Mouse (Mus musculus) embryonic facial prominence, embryonic 11.5 days (tissue): ENCODE data around the gene Stk11. TPM values are rescaled to one million over a fixed set of nuclear protein-coding genes. Genes with fewer than 3 reads are reported as not detected.
"Not testable (repeated sequence)": the region's sequence is repeated elsewhere in the genome, so short reads cannot be mapped to it uniquely, and the experiment has no call there.

Experiments
- ATAC-seq: fragments of 200-750 bp; cut with Nextera tagmentation; replicated peaks from 2 replicates; pipeline ENCODE4 v1.8.0; 2017; ENCODE audit warnings: low read depth; ENCODE audit not compliant: insufficient number of reproducible peaks, low FRiP score, low TSS enrichment
- DNase-seq: peaks from one replicate; pipeline ENCODE4 v3.0.0-alpha.2; 2015; ENCODE audit warnings: low spot score
- H3K27ac ChIP-seq: fragments of 300-500 bp; sonication (generic); replicated peaks from 2 replicates; pipeline ENCODE4 v1.5.1; 2014; ENCODE audit warnings: mild to moderate bottlenecking, low read depth, low read length, control low read depth
- H3K27me3 ChIP-seq: fragments of 300-500 bp; sonication (generic); 2 replicates; pipeline ENCODE4 v1.6.1; 2014; ENCODE audit warnings: mild to moderate bottlenecking, low read length, moderate library complexity, mixed read lengths; ENCODE audit not compliant: control insufficient read depth, insufficient read depth
- H3K36me3 ChIP-seq: fragments of 300-500 bp; sonication (generic); replicated peaks from 2 replicates; pipeline ENCODE4 v1.6.1; 2014; ENCODE audit warnings: low read depth, mild to moderate bottlenecking, low read length, moderate library complexity, mixed read lengths; ENCODE audit not compliant: control insufficient read depth, insufficient read depth
- H3K4me1 ChIP-seq: fragments of 300-500 bp; sonication (generic); 2 replicates; pipeline ENCODE4 v1.6.1; 2014; ENCODE audit warnings: low read length, mixed read lengths; ENCODE audit not compliant: control insufficient read depth, insufficient read depth
- H3K4me2 ChIP-seq: fragments of 300-500 bp; sonication (generic); 2 replicates; pipeline ENCODE4 v1.6.1; 2014; ENCODE audit warnings: low read depth, mild to moderate bottlenecking, control low read depth, low read length, moderate library complexity
- H3K4me3 ChIP-seq: fragments of 300-500 bp; sonication (generic); 2 replicates; pipeline ENCODE4 v1.5.1; 2014; ENCODE audit warnings: low read depth, low read length, control low read depth
- H3K9ac ChIP-seq: fragments of 300-500 bp; sonication (generic); replicated peaks from 2 replicates; pipeline ENCODE4 v1.6.1; 2014; ENCODE audit warnings: mild to moderate bottlenecking, control low read depth, low read length
- H3K9me3 ChIP-seq: fragments of 300-500 bp; sonication (generic); replicated peaks from 2 replicates; pipeline ENCODE4 v1.6.1; 2016; ENCODE audit warnings: mild to moderate bottlenecking, low read length, inconsistent platforms, mixed read lengths; ENCODE audit not compliant: control insufficient read depth
- WGBS: fragments of 180-500 bp; shearing (Covaris S2); extraction: QIAGEN DNeasy Blood & Tissue Kit; methylation state at CpG from one replicate; pipeline ENCODE4 v1.1.7; 2014; 5-methylcytosine and 5-hydroxymethylcytosine counted together
- polyA plus RNA-seq: library from polyadenylated mRNA; unstranded; fragments of >200 nt; fragmentation: Nextera tagmentation; extraction: Ambion mirVana; gene quantifications from 2 replicates; pipeline ENCODE4 v1.2.1, GENCODE M21; 2014

Gene Stk11
- polyA plus RNA-seq, 1 experiment from 2014 or later = 16.6 TPM

DNA sequence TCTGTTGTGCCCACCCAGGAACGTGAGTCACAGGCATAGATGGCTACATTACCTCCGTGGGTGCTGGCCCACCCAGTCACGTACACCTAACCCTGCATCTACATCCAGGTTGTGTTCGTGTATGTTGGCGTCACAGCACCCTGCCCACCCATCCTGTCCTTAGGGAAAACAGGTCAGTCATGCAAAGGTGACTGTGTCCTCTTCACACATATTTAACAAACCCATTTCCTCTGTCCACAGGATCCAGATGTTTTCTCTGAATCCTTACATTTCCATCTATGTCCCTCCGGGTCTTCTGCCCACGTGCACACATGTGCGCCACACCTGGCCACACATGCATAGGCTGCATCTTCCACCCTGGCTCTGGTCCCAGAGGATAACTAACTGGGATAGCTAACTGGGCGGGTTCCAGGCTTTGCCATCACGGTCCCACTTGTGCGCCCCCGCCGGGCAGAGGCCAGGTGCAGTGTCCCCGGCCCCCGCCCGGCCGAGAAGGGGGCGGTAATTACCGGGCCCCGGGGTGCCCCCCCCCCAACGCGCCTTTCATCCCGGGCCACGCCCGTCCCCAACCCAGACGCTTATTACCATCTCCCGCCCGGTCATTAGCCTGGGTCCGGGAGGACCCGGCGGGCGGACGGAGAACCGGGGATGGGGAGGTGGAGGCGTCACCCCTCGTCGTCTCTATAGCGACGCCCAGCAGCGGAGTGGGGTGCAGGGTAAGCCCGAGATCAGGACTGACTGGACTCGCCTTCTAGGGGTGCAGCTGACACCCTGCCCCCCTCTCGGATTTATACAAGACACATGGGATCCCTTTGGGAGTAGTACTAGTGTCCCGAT is 48.8 kb downstream of the Stk11 start:
- Histone ChIP-seq H3K4me2 (peak overlapping the region; percentile 87), H3K9ac (peak overlapping the region; percentile 42), H3K9me3 (no peaks in the 10 kb centered on the region), H3K36me3 (no peaks in the 10 kb centered on the region), H3K27me3 (no peaks in the 10 kb centered on the region), H3K4me1 (peaks cover 19% of the 10 kb centered on the region), H3K27ac (no peak overlapping the region; the same call in 1 of the 2 replicates), H3K4me3 (peak overlapping the region; percentile 32)
- ATAC-seq = no peak; the same call in 1 of the 2 replicates
- 10% methylated on average over 40 of the region's 44 CpGs for WGBS
- no peak for DNase-seq

DNA sequence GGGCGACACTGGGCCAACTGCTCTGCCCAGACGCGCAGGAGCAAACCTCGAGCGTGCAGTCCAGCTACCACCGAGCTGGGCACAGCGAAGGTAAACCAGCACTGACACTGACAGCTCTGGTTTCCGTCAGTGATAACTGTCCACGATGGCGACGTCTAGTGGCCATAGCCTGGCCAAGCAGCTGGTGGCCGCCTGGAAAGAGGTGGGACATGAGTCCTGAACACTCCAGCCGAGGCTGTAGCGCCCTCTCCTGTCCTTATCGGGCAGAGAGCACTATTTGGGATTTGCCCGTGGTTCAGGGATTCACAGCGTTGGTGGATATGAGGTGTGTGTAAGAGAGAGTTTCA is 49.4 kb downstream of the Stk11 start:
- WGBS = under 1% methylated on average over 17 of the region's 17 CpGs
- no peak overlapping the region; the same call in 1 of the 2 replicates for H3K27ac ChIP-seq
- no peak overlapping the region; the same call in 1 of the 2 replicates for H3K9ac ChIP-seq
- no peaks in the 10 kb centered on the region for H3K9me3 ChIP-seq
- peak overlapping the region; percentile 32 for H3K4me3 ChIP-seq
- H3K36me3 ChIP-seq = no peaks in the 10 kb centered on the region
- peak; percentile 97 for DNase-seq
- H3K4me2 ChIP-seq = peak overlapping the region; percentile 87
- peak; percentile 16 for ATAC-seq
- no peaks in the 10 kb centered on the region for H3K27me3 ChIP-seq
- H3K4me1 ChIP-seq = peaks cover 19% of the 10 kb centered on the region

DNA sequence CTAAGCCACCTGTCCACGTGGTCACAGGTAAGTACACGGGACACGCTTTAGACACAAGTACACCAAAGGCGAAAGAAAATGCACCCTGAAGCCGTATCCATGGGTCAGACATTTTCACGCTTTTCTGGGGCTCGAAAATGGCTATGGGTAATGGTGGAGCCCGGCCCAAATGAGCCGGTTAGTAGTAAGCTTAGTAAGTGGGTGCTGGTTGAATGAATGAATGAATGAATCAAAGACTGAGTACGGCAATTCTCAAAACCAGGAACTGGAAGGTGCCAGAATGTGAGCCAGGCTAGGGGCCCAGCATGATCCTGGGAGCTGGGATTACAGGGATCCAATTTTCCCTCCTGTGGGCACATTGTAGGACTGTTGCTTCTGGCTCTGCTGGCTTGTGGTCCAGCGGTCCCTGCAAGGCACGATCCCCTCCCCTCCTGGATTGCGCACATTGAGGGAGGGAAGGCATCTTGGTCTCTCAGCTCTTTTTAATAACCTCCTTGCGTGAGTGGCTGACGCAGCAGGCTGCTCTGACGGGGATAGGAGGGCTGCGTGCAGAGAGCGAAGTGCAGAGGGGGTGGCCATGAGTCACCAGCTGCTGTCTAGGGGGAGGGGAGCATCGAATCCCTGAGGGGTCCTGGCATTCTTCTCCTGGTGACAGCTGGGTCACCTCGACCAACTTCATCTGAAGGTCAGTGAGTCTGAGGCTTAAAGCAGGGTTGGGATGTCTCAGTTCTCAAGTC is 50.0 kb downstream of the Stk11 start, which contains the start of gene Cirbp:
Gene Cirbp, plus strand, starts transcription at position 594 of the 737 bp plus-strand sequence.
- peaks cover 19% of the 10 kb centered on the region for H3K4me1 ChIP-seq
- H3K27me3 ChIP-seq = no peaks in the 10 kb centered on the region
- H3K4me3 ChIP-seq = peak within 1 kb of the TSS; percentile 32
- peak within 1 kb of the TSS; percentile 87 for H3K4me2 ChIP-seq
- peak; percentile 33 for DNase-seq
- peak within 1 kb of the TSS; percentile 99; the same call in 1 of the 2 replicates for H3K27ac ChIP-seq
- H3K36me3 ChIP-seq = peaks cover 3% of the 10 kb centered on the region
- WGBS = 13% methylated on average over 20 of the region's 20 CpGs
- no peaks in the 10 kb centered on the region for H3K9me3 ChIP-seq
- ATAC-seq = no peak
- H3K9ac ChIP-seq = peak within 1 kb of the TSS; percentile 32; the same call in 1 of the 2 replicates

DNA sequence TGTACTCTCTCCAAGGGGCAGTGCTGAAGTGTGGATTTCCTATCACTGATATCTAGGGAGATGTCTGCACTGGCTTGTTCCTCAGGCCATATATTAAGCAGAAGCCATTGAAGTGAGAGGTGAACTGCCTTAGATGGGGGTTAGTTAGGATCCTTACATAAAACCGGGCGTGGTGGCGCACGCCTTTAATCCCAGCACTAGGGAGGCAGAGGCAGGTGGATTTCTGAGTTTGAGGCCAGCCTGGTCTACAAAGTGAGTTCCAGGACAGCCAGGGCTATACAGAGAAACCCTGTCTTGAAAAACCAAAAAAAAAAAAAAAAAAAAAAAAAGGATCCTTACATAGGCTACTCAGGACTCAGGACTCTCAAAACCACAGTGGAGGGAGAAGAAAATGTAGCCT is 50.5 kb downstream of the Stk11 start:
- 0 out of 2 replicates have a peak overlapping the region, but pooled peaks have one; percentile 7 for H3K4me2 ChIP-seq
- not testable (repeated sequence) for H3K9ac ChIP-seq

DNA sequence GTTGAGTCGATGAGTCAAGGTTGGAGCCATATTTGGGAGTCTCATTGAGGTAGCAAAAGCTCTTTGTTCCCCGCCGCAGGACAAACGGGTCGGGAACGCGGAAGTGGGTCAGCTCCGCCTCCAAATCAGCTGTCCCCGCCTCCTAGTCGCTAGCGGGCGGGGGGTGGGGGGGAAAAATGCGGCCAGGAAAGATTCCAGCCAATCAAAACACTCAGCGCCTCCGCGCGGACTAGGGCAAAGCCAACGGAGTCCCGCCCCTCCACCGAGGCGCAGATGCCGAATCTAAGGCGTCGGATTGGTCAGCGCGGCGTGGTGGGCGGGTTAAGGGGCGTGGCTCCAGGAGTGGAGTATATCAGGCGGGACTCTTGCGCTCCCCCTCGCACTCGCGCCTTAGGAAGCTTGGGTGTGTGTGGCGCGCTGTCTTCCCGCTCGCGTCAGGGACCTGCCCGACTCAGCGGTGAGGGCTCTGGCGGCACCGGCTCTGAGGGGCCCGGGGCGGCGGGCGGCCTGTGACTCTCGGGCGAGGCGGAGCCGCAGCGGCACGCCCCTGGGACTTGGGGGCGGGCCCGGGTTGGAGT is 51.9 kb downstream of the Stk11 start:
- no peaks in the 10 kb centered on the region for H3K9me3 ChIP-seq
- ATAC-seq = peak; percentile 81
- peaks cover 10% of the 10 kb centered on the region for H3K4me1 ChIP-seq
- peak overlapping the region; percentile 99 for H3K27ac ChIP-seq
- DNase-seq = peak; percentile 100
- H3K4me3 ChIP-seq = peak overlapping the region; percentile 91
- H3K4me2 ChIP-seq = peak overlapping the region; percentile 60
- peak overlapping the region; percentile 99 for H3K9ac ChIP-seq
- WGBS = under 1% methylated on average over 52 of the region's 55 CpGs
- H3K27me3 ChIP-seq = no peaks in the 10 kb centered on the region
- peaks cover 12% of the 10 kb centered on the region for H3K36me3 ChIP-seq

More for the DNA sequence above, 50.5 kb downstream of the Stk11 start:
- H3K4me1 ChIP-seq = peaks cover 17% of the 10 kb centered on the region
- WGBS = 90% methylated on average over 4 of the region's 4 CpGs
- DNase-seq, ATAC-seq, H3K36me3 ChIP-seq, H3K4me3 ChIP-seq, H3K27ac ChIP-seq, H3K27me3 ChIP-seq, H3K9me3 ChIP-seq: not testable (repeated sequence)

DNA sequence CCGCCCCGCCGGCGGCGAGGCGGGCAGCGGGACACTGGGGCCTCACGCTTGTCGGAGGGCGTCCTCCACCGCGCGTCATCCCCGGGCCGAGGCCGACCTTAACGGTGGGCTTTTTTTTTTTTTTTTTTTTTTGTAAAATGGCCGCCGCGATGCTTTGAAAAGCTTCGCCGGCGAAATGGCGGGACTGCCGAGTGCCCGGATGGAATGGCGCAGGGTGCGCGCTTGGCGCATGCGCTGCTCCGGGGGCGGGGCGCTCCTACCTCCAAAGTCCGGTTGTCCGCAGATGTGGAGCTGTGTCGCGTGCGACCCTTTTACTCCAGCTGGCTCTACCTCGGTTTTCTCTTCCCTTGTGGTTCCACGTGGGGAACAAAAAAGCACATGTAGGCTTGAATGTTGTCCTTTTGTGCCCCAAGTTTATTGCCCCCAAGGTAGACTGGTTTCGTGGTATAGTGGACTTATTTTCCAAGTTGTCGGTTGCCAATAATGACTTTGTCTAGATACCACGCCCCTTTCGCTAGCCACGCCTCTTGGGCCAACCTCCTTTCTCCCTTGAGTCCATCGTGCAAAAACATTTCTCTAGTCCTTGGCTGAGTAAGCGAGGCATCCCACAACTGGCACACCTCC is 52.5 kb downstream of the Stk11 start:
- H3K36me3 ChIP-seq = peaks cover 12% of the 10 kb centered on the region
- no peaks in the 10 kb centered on the region for H3K9me3 ChIP-seq
- peak overlapping the region; percentile 99 for H3K9ac ChIP-seq
- no peaks in the 10 kb centered on the region for H3K27me3 ChIP-seq
- DNase-seq = peak; percentile 94
- peak; percentile 16; the same call in 1 of the 2 replicates for ATAC-seq
- WGBS = under 1% methylated on average over 45 of the region's 48 CpGs
- H3K4me1 ChIP-seq = peaks cover 10% of the 10 kb centered on the region
- H3K4me3 ChIP-seq = peak overlapping the region; percentile 91
- peak overlapping the region; percentile 60 for H3K4me2 ChIP-seq
- peak overlapping the region; percentile 99 for H3K27ac ChIP-seq

DNA sequence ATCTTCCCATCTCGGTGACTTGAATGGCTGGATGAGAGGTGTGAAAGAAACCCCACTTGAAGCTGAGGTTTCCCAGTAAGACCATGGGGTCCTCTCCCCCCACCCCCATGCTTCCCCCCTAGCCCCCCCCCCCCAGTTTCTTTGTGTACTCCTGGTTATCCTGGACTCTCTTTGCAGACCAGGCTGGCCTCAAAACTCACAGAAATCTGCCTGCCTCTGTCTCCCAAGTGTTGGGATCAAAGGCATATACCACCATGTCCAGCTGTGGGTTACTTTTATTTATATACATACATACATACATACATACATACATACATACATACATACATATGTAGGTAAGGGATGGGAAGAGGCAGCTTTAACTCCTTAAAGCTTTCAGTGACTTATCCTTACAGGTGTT is 53.5 kb downstream of the Stk11 start:
- H3K27ac ChIP-seq = no peak overlapping the region; the same call in 1 of the 2 replicates
- H3K27me3 ChIP-seq = no peaks in the 10 kb centered on the region
- H3K9me3 ChIP-seq = no peaks in the 10 kb centered on the region
- peaks cover 12% of the 10 kb centered on the region for H3K36me3 ChIP-seq
- H3K9ac ChIP-seq = peak overlapping the region; percentile 99
- peak overlapping the region; percentile 60 for H3K4me2 ChIP-seq
- H3K4me3 ChIP-seq = peak overlapping the region; percentile 91
- WGBS = 77% methylated on average over 1 of the region's 1 CpGs
- DNase-seq = no peak
- no peak for ATAC-seq
- peaks cover 8% of the 10 kb centered on the region for H3K4me1 ChIP-seq
